Comparison of ENCODE assay signal across 8 mouse cellular contexts in the genomic region with DNA sequence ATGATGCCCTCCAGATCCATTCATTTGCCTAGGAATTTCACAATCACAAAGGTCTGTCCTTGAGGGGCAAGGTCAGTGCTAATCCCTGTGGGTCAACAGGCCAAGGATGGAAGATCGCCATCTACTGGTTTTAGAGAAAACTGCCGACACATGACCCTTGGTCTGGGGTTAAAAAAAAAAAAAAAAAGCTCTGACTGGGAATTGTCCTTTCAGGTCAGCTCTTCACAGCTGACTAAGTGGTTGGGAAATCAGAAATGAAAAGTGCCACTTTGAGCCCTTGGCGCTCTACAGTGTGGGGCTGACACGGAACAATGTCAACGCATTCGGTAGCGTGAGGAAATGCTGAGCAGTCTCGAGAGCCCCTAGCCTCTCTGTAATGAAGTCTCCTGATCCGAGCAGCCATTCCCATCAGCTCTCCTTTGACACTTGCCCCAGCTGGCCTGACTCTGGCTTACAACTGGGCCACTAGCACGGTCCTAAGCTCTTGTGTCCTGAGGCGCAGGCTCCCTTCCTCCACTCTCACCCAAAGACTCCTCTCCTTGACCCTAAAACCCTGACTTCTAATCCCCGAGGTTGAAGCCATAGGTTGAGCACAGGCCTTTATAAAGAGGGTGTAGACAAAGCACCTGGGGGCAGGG.
A peak's percentile ranks its signal among the peaks of the same experiment; 100 is the strongest.
DNase-seq lines count a peak whose midpoint lies in the region; ATAC-seq and TF ChIP-seq lines count a peak whose summit lies in the region.

No protein-coding gene starts in this region.

- 29% methylated on average over 12 of the region's 12 CpGs for WGBS in midbrain, embryonic 12.5 days
- 38% methylated on average over 12 of the region's 12 CpGs for WGBS in midbrain, embryonic 16.5 days
- 29% methylated on average over 12 of the region's 12 CpGs for WGBS in forebrain, embryonic 13.5 days

- no peaks in the 10 kb centered on the region for H3K9me3 ChIP-seq in midbrain, embryonic 12.5 days
- no peaks in the 10 kb centered on the region for H3K9me3 ChIP-seq in midbrain, embryonic 16.5 days (replicated peaks; ENCODE audit: control insufficient read depth, low read length, poor library complexity, severe bottlenecking)
- H3K9me3 ChIP-seq in forebrain, embryonic 13.5 days (replicated peaks) = no peaks in the 10 kb centered on the region

- no peak overlapping the region for H3K4me2 ChIP-seq in midbrain, embryonic 12.5 days (replicated peaks)
- H3K4me2 ChIP-seq in midbrain, embryonic 16.5 days (ENCODE audit: low read length) = no peak overlapping the region
- H3K4me2 ChIP-seq in forebrain, embryonic 13.5 days = no peak overlapping the region

- peaks cover 22% of the 10 kb centered on the region; the same call in 1 of the 2 replicates for H3K4me1 ChIP-seq in midbrain, embryonic 12.5 days
- H3K4me1 ChIP-seq in midbrain, embryonic 16.5 days (ENCODE audit: control insufficient read depth, insufficient read depth, low read length) = peaks cover 12% of the 10 kb centered on the region
- no peaks in the 10 kb centered on the region; the same call in 1 of the 2 replicates for H3K4me1 ChIP-seq in cortical plate, adult 2 months (ENCODE audit: control insufficient read depth, insufficient read depth, low read length)
- H3K4me1 ChIP-seq in forebrain, embryonic 13.5 days = peaks cover 20% of the 10 kb centered on the region

- H3K36me3 ChIP-seq in midbrain, embryonic 12.5 days = no peaks in the 10 kb centered on the region
- no peaks in the 10 kb centered on the region for H3K36me3 ChIP-seq in midbrain, embryonic 16.5 days (ENCODE audit: control insufficient read depth, insufficient read depth, low read length)
- H3K36me3 ChIP-seq in splenic B cell, adult 2 months (ENCODE audit: control insufficient read depth, insufficient read depth, low read length, poor library complexity, severe bottlenecking) = no peaks in the 10 kb centered on the region
- H3K36me3 ChIP-seq in forebrain, embryonic 13.5 days (ENCODE audit: poor library complexity, severe bottlenecking) = no peaks in the 10 kb centered on the region

- no peak for TF ChIP-seq POLR2A in cortical plate, adult 2 months (IDR thresholded peaks at IDR 0.05; ENCODE audit: extremely low read depth, insufficient read depth, low read length)

- 0 out of 2 replicates have a peak, but pooled peaks have one; percentile 20 for TF ChIP-seq CTCF in cortical plate, adult 2 months (IDR thresholded peaks at IDR 0.05; ENCODE audit: extremely low read depth, insufficient read depth, low read length)

- peak; percentile 43 to 53 for DNase-seq in kidney, postnatal 25 days
- peak; percentile 34 for DNase-seq in splenic B cell, adult 2 months (ENCODE audit: low read depth, low spot score)
- DNase-seq in cerebellum, adult 9-10 months = no peak

- no peak overlapping the region for H3K4me3 ChIP-seq in midbrain, embryonic 12.5 days
- H3K4me3 ChIP-seq in midbrain, embryonic 16.5 days (ENCODE audit: low read depth, low read length) = no peak overlapping the region
- no peak overlapping the region for H3K4me3 ChIP-seq in cortical plate, adult 2 months (ENCODE audit: insufficient read depth, low read length)
- H3K4me3 ChIP-seq in forebrain, embryonic 13.5 days = no peak overlapping the region

- no peak overlapping the region for H3K27ac ChIP-seq in midbrain, embryonic 12.5 days (replicated peaks)
- H3K27ac ChIP-seq in midbrain, embryonic 16.5 days (ENCODE audit: low read length) = no peak overlapping the region
- no peak overlapping the region for H3K27ac ChIP-seq in cortical plate, adult 2 months (ENCODE audit: insufficient read depth, low read length)
- no peak overlapping the region for H3K27ac ChIP-seq in forebrain, embryonic 13.5 days

- no peaks in the 10 kb centered on the region for H3K27me3 ChIP-seq in midbrain, embryonic 12.5 days
- no peaks in the 10 kb centered on the region for H3K27me3 ChIP-seq in midbrain, embryonic 16.5 days (ENCODE audit: control insufficient read depth, insufficient read depth, low read depth, low read length)
- H3K27me3 ChIP-seq in splenic B cell, adult 2 months (ENCODE audit: control insufficient read depth, insufficient read depth, low read length, poor library complexity, severe bottlenecking) = no peaks in the 10 kb centered on the region
- H3K27me3 ChIP-seq in forebrain, embryonic 13.5 days = no peaks in the 10 kb centered on the region

- H3K9ac ChIP-seq in midbrain, embryonic 12.5 days (replicated peaks) = no peak overlapping the region
- no peak overlapping the region for H3K9ac ChIP-seq in midbrain, embryonic 16.5 days (ENCODE audit: low read depth, low read length)
- no peak overlapping the region for H3K9ac ChIP-seq in forebrain, embryonic 13.5 days

- peak; percentile 41; the same call in 1 of the 2 replicates for ATAC-seq in midbrain, embryonic 12.5 days (ENCODE audit: low FRiP score, low read depth)
- ATAC-seq in midbrain, embryonic 16.5 days = no peak
- no peak for ATAC-seq in frontal cortex, adult (ENCODE audit: low TSS enrichment)
- ATAC-seq in forebrain, embryonic 13.5 days = no peak
